Mouse (Mus musculus) MEL-GATA-1-ER (cell line): Measurements from ENCODE around the gene Unc93b1.
"Not testable (repeated sequence)": the region's sequence is repeated elsewhere in the genome, so short reads cannot be mapped to it uniquely, and the experiment has no call there.

Experiments used
- DNase-seq: peaks from one replicate; pipeline ENCODE4 v3.0.0-alpha.2; 2012; ENCODE audit warnings: low read depth; ENCODE audit errors: extremely low read depth

Gene Unc93b1

DNA sequence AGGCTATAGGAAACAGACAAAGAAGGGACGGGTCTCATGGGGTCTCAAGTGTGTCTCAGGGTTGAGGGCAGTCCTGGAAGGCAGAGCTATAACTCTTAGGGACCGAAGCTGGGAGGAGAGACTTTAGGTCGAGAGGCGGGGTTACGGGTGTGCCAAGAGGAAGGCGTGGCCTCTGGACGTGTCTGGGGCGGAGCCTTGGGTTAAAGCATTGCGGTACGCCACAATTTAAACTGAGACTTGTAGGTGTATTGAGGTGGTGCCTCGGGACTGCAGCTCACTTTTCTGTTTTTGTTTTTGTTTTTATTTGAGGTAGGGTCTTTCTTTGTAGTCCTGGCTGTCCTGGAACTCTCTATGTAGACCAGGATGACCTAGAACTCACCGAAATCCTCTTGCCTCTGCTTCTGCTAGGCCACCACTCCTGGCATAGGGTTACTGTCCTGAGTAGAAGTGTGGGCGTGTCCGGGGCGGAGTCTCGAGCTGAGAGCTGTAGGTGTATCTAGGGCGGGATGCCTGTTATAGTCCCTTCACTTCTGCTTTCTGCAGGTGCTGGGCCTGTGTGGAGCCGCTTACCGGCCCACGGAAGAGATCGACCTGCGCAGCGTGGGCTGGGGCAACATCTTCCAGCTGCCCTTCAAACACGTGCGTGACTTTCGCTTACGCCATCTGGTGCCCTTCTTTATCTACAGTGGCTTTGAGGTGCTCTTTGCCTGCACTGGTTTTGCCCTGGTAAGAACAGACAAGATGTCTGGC is 8.2 kb downstream of the Unc93b1 start:
- no peak for DNase-seq

DNA sequence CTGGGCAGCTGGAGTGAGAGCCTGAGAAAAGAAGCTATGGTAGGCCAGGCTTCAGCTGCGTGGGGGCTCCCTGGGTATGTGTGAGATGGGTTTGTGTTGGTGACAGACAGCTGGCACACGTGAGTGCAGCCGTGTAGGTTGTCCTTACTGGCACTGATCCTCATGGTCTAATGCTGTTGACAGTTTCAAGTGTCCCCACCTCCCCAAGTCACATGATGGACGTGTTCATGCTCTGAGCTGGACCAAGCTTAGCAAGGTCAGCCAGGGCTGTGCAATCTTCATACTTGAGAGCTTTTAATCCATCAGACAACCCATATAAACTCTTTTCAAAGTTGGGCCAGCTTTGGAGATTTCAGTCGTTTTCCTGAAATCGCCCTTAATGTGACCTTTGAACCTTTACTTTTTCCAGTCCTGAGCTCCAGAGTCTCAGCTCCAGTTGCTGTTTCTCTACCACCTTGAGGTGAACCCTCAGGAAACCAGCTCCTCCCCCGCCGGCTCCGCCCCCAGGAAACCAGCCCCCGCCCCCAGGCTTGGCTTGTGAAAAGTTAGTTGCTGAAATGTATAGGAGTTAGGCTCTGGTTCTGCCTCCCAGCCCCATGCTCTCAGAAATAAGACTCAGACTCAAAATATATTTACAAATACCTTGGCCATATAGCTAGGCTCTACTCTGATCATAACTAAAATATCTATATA is 11.0 kb downstream of the Unc93b1 start:
- no peak for DNase-seq

DNA sequence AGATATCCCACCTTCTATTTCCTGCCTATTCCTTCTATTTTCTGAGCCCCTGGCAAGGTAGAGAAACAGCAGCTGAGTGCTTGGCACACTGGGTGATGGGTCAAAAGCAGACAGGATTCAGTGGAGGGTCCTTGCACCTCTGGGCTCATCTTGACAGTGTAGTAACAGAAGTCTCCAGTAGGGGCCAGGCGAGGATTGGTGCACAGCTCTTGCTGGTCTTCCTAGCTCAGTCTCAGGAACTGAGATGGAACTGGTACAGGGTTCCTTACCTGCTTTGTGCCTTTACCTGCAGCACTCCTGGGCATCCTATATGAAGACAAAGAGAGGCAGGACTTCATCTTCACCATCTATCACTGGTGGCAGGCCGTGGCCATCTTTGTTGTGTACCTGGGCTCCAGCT is 11.7 kb downstream of the Unc93b1 start:
- no peak for DNase-seq

DNA sequence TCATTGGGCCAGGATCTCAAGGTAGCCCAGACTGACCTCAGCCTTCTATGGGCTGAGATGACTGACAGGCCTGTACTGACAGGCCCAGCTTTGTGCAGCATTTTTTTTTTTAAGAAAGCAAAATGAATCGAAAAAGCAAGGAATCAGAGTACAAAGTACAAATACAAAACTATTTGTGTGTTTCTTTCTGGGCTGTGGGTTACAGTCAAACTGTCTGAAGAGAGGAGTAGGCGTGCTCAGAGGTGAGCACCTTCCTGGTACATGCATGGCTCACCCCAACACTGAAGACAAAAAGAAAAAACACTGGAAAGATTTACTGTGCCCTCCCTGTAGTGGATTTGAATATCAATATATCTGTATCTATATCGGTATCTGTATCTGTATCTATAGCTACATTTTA is 12.8 kb downstream of the Unc93b1 start:
- DNase-seq: no peak

DNA sequence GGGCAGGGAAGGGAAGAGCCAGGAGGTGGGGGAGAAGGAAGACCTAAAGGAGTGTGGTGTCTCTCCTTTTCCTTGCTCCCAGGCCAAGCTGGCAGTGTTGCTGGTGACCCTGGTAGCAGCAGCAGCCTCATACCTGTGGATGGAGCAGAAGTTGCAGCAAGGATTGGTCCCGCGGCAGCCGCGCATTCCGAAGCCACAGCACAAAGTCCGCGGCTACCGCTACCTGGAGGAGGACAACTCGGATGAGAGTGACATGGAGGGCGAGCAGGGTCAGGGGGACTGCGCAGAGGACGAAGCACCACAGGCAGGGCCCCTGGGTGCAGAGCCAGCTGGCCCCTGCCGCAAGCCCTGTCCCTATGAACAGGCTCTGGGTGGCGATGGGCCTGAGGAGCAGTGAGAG is 13.6 kb downstream of the Unc93b1 start:
- DNase-seq: no peak

DNA sequence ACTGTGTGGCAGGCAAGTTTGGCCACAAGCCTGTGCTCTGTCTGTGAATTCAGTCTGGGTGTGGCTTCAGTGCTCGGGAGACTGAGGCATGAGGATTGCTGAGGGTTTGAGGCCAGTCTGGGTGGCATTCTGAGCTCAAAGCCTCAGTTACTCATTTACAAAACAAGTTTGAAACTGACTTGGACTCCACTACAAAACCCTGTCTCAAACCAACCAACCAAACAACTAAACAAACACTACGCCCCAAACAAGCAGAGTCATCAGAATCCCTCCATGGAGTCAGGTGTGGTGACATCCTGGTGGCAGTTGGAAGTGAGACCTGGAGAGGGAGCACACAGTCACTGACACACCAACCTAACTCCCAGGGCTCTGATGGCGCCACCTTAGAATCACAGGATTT is 15.3 kb downstream of the Unc93b1 start:
- DNase-seq: no peak

DNA sequence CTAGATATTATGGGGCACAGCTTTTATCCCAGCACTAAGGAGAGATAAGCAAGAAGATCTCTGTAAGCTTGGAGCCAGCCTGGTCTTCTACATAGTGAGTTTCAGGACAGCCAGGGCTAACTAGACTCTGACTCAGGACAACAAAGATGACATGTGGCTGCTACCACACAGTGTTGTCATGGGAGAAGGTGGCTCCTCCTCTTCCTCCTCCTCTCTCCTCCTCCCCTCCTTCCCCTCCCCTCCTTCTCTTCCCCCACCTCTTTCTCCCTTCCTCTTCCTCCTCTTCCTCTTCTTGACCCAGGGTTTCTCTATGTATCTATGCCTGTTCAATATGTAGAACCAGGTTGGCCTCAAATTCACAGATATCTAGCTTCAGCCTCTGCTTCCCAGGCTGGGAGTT is 16.5 kb downstream of the Unc93b1 start:
- DNase-seq: no peak

DNA sequence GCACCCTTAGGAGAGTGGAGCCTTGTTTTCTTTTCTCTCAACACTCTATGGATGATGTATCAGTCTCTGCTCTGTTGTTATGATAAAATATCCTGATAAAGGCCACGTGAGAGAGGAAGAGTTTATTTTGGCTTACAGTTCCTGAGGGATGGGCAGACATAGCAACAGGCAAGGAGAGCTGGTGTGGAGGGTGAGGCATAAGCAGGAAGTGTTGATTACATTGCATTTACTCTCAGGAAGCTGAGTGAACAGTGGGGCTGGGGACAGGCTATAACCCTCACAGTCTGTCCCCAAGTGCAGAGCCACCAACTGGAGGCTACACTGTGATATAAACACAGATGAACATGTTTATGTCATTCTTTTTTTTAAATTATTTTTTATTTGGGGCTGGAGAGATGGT is 17.1 kb downstream of the Unc93b1 start:
- no peak for DNase-seq

DNA sequence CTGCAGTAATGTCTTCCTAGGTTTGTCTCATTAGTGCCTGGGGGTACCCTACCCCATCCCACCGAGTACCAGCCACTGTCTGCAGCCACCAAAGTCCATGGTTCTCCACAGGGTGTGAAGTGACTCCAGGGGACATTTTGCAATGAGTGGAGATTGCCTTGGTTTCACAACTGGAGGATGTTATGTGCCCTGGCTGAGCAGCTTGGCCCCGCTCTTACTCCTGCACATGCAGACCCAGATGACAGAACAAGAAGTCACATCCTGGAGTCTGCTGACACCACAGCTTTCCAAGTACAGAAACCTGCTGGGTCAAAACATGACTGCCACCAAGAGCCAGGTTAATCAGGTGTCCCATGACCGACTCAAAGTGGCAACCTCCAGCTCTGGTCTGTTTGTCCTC is 20.0 kb downstream of the Unc93b1 start:
- no peak for DNase-seq

DNA sequence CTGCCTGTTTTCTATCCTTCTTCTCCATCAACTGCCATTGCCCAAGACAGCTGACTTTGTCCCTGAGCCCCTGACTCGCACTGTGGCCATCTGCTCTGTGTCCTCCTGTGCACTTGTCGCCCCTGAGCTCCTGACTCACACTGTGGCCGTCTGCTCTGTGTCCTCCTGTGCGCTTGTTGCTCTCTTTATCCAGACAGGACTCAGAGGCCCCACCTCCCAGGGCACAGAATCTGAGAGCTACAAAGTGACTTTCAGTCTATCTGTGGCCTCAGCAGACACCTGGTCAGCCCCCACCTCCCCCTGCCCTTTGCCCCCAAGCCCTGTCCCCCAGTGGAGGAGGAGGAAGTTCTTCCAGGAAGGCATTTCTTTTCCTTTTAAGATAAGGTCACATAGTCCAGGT is 20.8 kb downstream of the Unc93b1 start:
- no peak for DNase-seq

DNA sequence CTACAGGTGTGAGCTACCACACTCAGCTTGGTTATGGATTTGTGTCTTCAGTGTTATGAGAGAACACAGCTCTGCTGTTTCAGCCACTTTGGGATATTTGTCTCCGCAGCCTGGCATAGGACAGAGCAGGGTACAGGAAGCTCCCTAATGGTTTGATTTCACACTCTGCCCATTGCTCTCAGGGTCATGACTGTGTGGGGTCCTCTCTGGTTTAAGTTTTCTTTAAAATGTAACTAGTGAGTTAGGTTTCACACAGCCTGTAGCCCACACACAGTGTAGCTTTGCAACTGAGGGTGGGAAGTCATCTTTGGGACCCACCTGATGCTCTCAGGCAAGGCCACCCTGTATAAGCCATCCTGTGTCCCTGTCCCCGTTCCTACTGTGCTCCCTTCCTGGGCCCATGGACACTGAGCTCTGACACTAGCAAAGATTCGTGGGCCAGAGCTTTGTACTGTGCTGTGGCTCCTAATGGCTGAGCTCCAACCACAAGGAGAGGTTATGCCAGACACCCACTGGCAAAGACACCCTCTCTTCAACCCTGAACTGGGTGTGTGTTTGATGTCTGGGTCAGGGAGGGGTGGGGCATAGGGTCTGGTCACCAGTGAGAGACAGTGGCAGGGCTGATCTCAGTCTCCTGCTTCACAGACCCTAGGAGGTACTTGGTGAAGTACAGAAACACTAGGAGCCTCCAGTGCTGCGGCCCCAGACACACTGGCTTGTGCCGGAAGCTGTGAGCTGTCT is 22.5 kb downstream of the Unc93b1 start:
- DNase-seq: not testable (repeated sequence)

DNA sequence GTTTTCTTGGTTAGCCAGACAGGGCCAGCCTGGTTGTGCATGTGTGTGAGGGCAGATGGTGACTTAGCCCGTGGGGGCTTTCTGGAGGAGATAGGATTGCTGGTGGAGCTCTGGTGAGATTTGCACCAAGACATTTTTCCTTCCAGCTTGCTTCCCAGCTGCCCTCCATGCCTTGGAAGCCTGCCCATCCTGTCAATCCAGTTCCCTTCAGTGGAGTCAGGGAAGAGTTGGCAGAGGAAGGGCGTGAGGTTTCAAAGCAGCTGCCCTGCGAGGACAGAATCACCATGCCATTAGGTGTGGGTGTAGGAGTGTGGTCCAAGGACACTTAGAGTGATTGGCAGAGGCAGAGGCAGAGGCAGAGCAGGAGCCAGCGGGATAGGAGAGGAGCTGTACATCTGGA is 23.5 kb downstream of the Unc93b1 start, which contains the start of gene Aldh3b3:
TSS of gene Aldh3b3 (plus strand) at position 176 of the 400 bp plus-strand sequence.
- no peak for DNase-seq

DNA sequence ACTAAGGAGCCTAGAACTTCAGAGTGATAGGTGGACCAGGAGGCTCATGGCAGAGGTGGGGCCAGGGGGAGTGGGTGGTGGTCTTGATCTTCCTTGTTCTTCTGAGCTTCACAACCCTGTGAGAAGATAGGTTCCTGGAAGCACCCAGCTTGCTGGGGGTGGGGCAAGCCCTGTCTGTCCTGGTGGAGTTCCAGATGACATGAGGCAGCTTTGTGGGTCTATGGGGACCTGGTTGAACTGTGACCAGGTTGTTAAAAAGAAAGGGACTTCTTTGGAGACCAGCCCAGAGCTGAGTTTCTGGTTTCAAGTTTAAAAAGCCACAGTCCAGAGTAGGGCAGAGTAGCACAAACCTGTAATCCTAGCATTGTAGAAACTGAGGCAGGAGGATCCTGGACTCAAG is 24.0 kb downstream of the Unc93b1 start:
- no peak for DNase-seq

DNA sequence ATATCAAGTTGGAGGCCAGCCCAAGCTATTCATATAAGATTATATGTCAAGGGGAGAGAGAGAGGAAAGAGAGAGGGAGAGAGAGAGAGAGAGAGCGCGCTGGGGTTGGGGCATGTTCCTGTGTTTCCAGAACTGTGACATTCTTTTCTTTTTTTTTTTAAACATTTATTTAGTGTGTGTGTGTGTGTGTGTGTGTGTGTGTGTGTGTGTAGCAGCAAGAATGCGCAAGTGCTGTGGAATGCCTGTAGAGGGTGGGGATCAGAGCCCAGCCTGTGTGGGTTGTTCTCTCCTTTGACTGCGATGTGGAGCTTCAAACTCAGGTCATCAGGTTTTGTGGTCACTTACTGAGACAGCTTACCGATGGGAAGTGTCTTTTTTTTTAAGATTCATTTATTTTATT is 25.2 kb downstream of the Unc93b1 start:
- DNase-seq: no peak

DNA sequence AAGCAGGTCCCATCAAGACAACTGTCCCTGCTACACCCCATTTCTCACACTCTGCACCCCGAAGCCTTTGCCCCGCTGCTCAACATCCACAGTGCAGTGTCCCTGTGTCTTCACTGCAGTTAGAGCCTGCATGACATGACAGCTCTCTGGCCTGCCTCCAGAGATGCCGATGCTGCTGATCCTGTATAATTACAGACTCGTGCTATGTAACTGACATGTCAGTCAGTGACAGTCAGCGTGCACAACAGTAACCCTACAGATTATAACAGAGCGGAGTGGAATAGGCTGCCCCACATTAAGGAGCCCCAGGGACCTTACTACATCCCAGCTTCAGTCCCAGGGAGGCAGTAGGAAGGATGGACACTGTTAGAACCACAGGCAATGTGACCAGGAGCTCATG is 26.8 kb downstream of the Unc93b1 start:
- DNase-seq: not testable (repeated sequence)

DNA sequence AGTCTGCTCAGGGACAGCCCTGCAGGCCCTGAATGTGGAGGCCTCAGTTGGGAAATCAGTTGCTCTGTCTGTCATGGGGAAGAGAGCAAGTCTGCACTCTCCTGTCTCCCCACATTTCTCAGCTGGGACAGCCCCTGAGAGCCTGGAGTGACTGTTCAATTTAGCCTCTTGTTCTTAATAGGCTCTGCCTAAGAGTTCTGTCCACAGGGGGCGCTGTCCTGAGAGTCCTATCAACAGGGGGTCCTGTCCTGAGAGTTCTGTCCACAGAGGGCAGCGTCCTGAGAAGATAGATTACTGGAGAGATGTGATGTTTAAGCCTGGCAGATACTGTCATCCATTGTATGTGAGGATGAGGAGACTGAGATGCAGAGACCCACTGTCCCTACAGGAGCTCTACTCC is 27.5 kb downstream of the Unc93b1 start:
- DNase-seq: no peak

DNA sequence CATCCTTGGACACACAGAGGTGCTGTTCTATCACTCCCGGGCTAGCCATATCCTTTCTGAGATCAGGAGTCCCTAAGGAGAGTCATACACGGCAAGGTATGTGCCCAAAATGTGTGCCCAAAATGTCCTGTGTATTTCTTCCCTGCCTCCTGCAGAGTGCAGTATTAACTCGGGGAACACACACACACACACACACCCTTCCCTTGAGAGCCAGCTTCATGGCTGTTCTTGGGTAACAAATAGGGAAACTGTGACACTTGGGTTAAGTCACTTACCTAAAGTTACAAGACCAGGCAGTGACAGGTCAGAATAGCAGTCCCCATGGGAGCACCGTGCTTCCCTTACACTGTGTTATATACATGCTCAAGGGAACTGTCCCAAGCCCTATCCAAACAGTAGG is 29.0 kb downstream of the Unc93b1 start:
- DNase-seq: no peak

DNA sequence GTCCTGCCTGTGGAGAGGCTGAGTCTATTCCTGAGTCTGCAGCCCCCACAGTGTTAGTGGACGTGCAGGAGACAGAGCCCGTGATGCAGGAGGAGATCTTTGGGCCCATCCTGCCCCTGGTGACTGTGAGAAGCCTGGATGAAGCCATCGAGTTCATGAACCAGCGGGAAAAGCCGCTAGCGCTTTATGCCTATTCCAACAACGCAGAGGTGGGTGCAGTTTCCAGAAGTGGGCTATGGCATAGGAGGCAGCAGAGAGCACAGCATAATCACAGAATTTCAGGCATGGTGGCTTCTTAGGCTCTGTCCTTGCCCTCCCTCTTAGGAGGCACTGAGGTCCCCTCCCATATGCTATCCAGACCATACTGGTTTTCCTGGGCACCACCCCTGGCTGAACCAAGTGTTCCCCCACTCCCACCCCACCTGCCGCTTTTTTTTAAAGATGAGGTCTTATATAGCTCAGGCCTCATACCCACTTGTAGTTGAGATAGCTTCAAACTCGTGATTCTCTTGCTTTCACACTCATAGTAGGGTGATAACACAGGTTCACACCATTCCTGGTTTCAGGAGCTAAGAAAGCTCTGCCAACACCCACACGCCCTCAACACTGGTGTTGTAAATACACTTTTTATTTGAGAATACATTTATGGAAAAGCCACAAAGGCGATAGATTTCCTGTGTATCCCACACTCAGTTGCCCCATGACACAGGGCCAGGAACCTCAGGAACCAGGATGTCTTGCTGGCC is 31.5 kb downstream of the Unc93b1 start:
- no peak for DNase-seq

DNA sequence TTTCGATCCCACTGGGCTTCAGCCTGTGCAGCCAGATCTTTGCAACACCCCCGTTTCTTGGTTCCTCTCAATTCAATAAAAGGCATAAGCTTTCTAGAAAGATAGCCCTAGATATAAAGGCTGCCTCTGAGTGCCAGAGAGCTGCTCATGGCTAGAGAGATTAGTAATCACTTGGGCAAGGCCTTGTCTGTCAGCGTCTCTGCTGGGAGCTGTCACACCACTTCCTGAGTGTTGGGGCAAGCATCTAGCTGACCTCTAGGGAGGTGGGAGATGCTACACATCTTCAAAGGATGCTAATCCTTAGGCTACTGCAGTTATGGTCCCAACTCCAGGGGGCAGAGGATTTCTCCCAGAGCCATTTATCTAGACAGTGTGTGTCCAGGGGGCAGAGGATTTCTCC is 32.3 kb downstream of the Unc93b1 start:
- DNase-seq: peak; percentile 33

DNA sequence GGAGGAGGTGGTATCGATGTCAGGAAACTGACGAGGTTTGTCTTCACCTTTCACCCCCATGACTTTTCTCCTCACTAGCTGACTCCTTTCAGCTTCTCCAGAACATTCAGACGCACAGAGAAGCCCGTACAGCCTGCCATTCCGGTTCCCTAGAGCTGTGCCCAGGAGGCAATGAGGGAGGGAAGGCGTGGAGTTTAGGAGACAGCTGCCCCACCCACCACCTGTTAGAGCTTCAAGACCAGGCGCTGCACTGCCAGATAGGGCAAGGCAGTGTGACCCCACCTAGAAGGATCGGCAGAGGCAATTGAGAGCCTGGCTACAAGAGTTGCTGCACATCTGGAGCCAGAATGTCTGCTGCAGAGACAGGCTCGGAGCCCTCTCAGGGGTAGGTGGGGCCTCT is 37.2 kb downstream of the Unc93b1 start, which contains the start of gene Aldh3b2:
TSS of gene Aldh3b2 (plus strand) at position 100 of the 400 bp plus-strand sequence.
- DNase-seq: no peak

DNA sequence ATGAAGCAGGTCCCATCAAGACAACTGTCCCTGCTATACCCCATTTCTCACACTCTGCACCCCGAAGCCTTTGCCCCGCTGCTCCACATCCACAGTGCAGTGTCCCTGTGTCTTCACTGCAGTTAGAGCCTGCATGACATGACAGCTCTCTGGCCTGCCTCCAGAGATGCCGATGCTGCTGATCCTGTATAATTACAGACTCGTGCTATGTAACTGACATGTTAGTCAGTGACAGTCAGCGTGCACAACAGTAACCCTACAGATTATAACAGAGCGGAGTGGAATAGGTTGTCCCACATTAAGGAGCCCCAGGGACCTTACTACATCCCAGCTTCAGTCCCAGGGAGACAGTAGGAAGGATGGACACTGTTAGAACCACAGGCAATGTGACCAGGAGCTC is 39.6 kb downstream of the Unc93b1 start:
- DNase-seq: not testable (repeated sequence)

DNA sequence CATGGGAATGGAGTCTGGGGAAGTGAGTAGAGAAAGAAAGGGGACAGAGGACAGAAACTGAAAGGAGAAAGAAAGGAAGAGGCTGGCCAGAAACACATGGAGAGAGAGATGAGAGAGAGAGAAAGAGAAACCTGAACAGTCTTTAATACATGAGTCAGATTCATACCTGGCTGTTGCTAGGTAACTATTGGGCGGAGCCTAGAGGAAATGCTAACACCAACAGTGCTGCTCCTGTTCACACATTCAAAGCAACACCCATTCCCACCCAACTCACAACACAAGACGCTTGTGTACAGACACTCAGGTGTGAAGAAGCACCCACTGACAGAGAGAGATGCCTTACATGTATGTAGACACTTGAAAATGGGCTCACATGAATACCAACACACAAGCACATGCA is 40.9 kb downstream of the Unc93b1 start:
- DNase-seq: no peak
